Mouse (Mus musculus): ENCODE results near the gene Ino80b. TPM values are rescaled to one million over a fixed set of nuclear protein-coding genes. Genes with fewer than 3 reads are reported as not detected.

Ino80b gene
- polyA plus RNA-seq, 1 experiment from 2014 or later = 17.6 TPM

GRCm38 (mm10) chr6:83101688-83102556 lies 23.3 kb downstream of the Ino80b start:
- Histone ChIP-seq H3K27me3 (peaks cover 3% of the 10 kb centered on the region; the same call in 1 of the 2 replicates), H3K36me3 (peaks cover 9% of the 10 kb centered on the region; the same call in 1 of the 2 replicates), H3K4me1 (replicated peaks) (peaks cover 23% of the 10 kb centered on the region), H3K9me3 (no peaks in the 10 kb centered on the region), H3K27ac (peak overlapping the region; percentile 80), H3K4me2 (peak overlapping the region; percentile 99), H3K9ac (replicated peaks) (peak overlapping the region; percentile 79), H3K4me3 (replicated peaks) (peak overlapping the region; percentile 78)
- ATAC-seq (ENCODE audit: insufficient number of reproducible peaks, insufficient read depth, low FRiP score, low TSS enrichment, low read depth) = peak; percentile 62
- WGBS = under 1% methylated on average over 74 of the region's 74 CpGs

GRCm38 (mm10) chr6:83101316-83101687 lies 23.9 kb downstream of the Ino80b start, which contains the start of the genes Ccdc142 and Gm42688:
TSS of gene Ccdc142 (plus strand) at chr6:83101601.
TSS of gene Gm42688 (plus strand) at chr6:83101617.
- ATAC-seq (ENCODE audit: insufficient number of reproducible peaks, insufficient read depth, low FRiP score, low TSS enrichment, low read depth) = peak; percentile 84
- peak within 1 kb of the TSS; percentile 78 for H3K4me3 ChIP-seq (replicated peaks)
- H3K4me2 ChIP-seq = peak within 1 kb of the TSS; percentile 99
- under 1% methylated on average over 25 of the region's 25 CpGs for WGBS
- H3K9ac ChIP-seq (replicated peaks) = peak within 1 kb of the TSS; percentile 79
- H3K27me3 ChIP-seq = peaks cover 3% of the 10 kb centered on the region; the same call in 1 of the 2 replicates
- H3K9me3 ChIP-seq = no peaks in the 10 kb centered on the region
- H3K36me3 ChIP-seq = peaks cover 9% of the 10 kb centered on the region; the same call in 1 of the 2 replicates
- peak within 1 kb of the TSS; percentile 80 for H3K27ac ChIP-seq
- peaks cover 23% of the 10 kb centered on the region for H3K4me1 ChIP-seq (replicated peaks)

- H3K9me3 ChIP-seq = peaks cover 5% of the 10 kb centered on the region; the same call in 1 of the 2 replicates
- peaks cover 5% of the 10 kb centered on the region; the same call in 1 of the 2 replicates for H3K27me3 ChIP-seq
- no peak overlapping the region for H3K27ac ChIP-seq
- peaks cover 21% of the 10 kb centered on the region for H3K4me1 ChIP-seq (replicated peaks)
- H3K36me3 ChIP-seq = no peaks in the 10 kb centered on the region
- WGBS = 47% methylated on average over 2 of the region's 2 CpGs
- no peak overlapping the region for H3K4me3 ChIP-seq (replicated peaks)
- H3K4me2 ChIP-seq = no peak overlapping the region
- no peak overlapping the region for H3K9ac ChIP-seq (replicated peaks)
- ATAC-seq (ENCODE audit: insufficient number of reproducible peaks, insufficient read depth, low FRiP score, low TSS enrichment, low read depth) = no peak
Measured at GRCm38 (mm10) chr6:83098411-83098810, 26.8 kb downstream of the Ino80b start.

- Histone ChIP-seq H3K4me2 (no peak overlapping the region), H3K4me3 (replicated peaks) (no peak overlapping the region), H3K27me3 (0 out of 2 replicates have a peak, but pooled peaks cover 4% of the 10 kb centered on the region), H3K9me3 (peaks cover 5% of the 10 kb centered on the region; the same call in 1 of the 2 replicates), H3K9ac (replicated peaks) (no peak overlapping the region), H3K27ac (no peak overlapping the region), H3K4me1 (replicated peaks) (0 out of 2 replicates have a peak, but pooled peaks cover 4% of the 10 kb centered on the region), H3K36me3 (no peaks in the 10 kb centered on the region)
- WGBS = 45% methylated on average over 6 of the region's 6 CpGs
- ATAC-seq (ENCODE audit: insufficient number of reproducible peaks, insufficient read depth, low FRiP score, low TSS enrichment, low read depth) = no peak
Measured at GRCm38 (mm10) chr6:83095968-83096367, 29.3 kb downstream of the Ino80b start.

- Histone ChIP-seq H3K27ac (no peak overlapping the region), H3K36me3 (no peaks in the 10 kb centered on the region), H3K9ac (replicated peaks) (no peak overlapping the region), H3K9me3 (peaks cover 5% of the 10 kb centered on the region; the same call in 1 of the 2 replicates), H3K4me2 (no peak overlapping the region), H3K4me1 (replicated peaks) (peaks cover 3% of the 10 kb centered on the region), H3K27me3 (peaks cover 31% of the 10 kb centered on the region), H3K4me3 (replicated peaks) (no peak overlapping the region)
- 38% methylated on average over 6 of the region's 6 CpGs for WGBS
- no peak for ATAC-seq (ENCODE audit: insufficient number of reproducible peaks, insufficient read depth, low FRiP score, low TSS enrichment, low read depth)
Measured at GRCm38 (mm10) chr6:83092416-83093127, 32.7 kb downstream of the Ino80b start.

- H3K4me1 ChIP-seq (replicated peaks) = peaks cover 46% of the 10 kb centered on the region
- H3K36me3 ChIP-seq = no peaks in the 10 kb centered on the region; the same call in 1 of the 2 replicates
- H3K4me3 ChIP-seq (replicated peaks) = peak overlapping the region; percentile 32
- H3K9ac ChIP-seq (replicated peaks) = 0 out of 2 replicates have a peak overlapping the region, but pooled peaks have one; percentile 23
- H3K27me3 ChIP-seq = peaks cover 74% of the 10 kb centered on the region
- WGBS = 8% methylated on average over 9 of the region's 9 CpGs
- no peak overlapping the region for H3K27ac ChIP-seq
- no peak for ATAC-seq (ENCODE audit: insufficient number of reproducible peaks, insufficient read depth, low FRiP score, low TSS enrichment, low read depth)
- no peaks in the 10 kb centered on the region for H3K9me3 ChIP-seq
- H3K4me2 ChIP-seq = peak overlapping the region; percentile 60
Measured at GRCm38 (mm10) chr6:83087926-83088260, 37.3 kb downstream of the Ino80b start.

GRCm38 (mm10) chr6:83087205-83087925 lies 37.9 kb downstream of the Ino80b start:
- peaks cover 79% of the 10 kb centered on the region for H3K27me3 ChIP-seq
- H3K9me3 ChIP-seq = no peaks in the 10 kb centered on the region
- peaks cover 52% of the 10 kb centered on the region for H3K4me1 ChIP-seq (replicated peaks)
- no peak for ATAC-seq (ENCODE audit: insufficient number of reproducible peaks, insufficient read depth, low FRiP score, low TSS enrichment, low read depth)
- H3K4me2 ChIP-seq = peak overlapping the region; percentile 60
- H3K27ac ChIP-seq = no peak overlapping the region
- WGBS = 2% methylated on average over 47 of the region's 47 CpGs
- peaks cover 4% of the 10 kb centered on the region; the same call in 1 of the 2 replicates for H3K36me3 ChIP-seq
- 0 out of 2 replicates have a peak overlapping the region, but pooled peaks have one; percentile 24 for H3K9ac ChIP-seq (replicated peaks)
- peak overlapping the region; percentile 32 for H3K4me3 ChIP-seq (replicated peaks)

GRCm38 (mm10) chr6:83086121-83087035 lies 38.9 kb downstream of the Ino80b start, which contains the start of gene Lbx2:
TSS of gene Lbx2 (plus strand) at chr6:83086367.
- H3K9ac ChIP-seq (replicated peaks) = peak within 1 kb of the TSS; percentile 24
- peaks cover 82% of the 10 kb centered on the region for H3K27me3 ChIP-seq
- peaks cover 14% of the 10 kb centered on the region for H3K36me3 ChIP-seq
- peak within 1 kb of the TSS; percentile 60 for H3K4me2 ChIP-seq
- 1% methylated on average over 35 of the region's 42 CpGs for WGBS
- H3K9me3 ChIP-seq = no peaks in the 10 kb centered on the region
- no peak within 1 kb of the TSS for H3K27ac ChIP-seq
- peak within 1 kb of the TSS; percentile 32 for H3K4me3 ChIP-seq (replicated peaks)
- ATAC-seq (ENCODE audit: insufficient number of reproducible peaks, insufficient read depth, low FRiP score, low TSS enrichment, low read depth) = no peak
- peaks cover 52% of the 10 kb centered on the region for H3K4me1 ChIP-seq (replicated peaks)

GRCm38 (mm10) chr6:83084477-83084876 lies 40.8 kb downstream of the Ino80b start:
- Histone ChIP-seq H3K4me3 (replicated peaks) (no peak overlapping the region), H3K4me1 (replicated peaks) (peaks cover 54% of the 10 kb centered on the region), H3K9ac (replicated peaks) (no peak overlapping the region), H3K4me2 (no peak overlapping the region), H3K9me3 (no peaks in the 10 kb centered on the region), H3K27ac (no peak overlapping the region), H3K27me3 (peaks cover 72% of the 10 kb centered on the region), H3K36me3 (peaks cover 30% of the 10 kb centered on the region)
- no peak for ATAC-seq (ENCODE audit: insufficient number of reproducible peaks, insufficient read depth, low FRiP score, low TSS enrichment, low read depth)
- WGBS = 5% methylated on average over 6 of the region's 6 CpGs

- peaks cover 64% of the 10 kb centered on the region for H3K27me3 ChIP-seq
- no peak overlapping the region for H3K27ac ChIP-seq
- no peak overlapping the region for H3K4me3 ChIP-seq (replicated peaks)
- 17% methylated on average over 5 of the region's 5 CpGs for WGBS
- H3K4me2 ChIP-seq = no peak overlapping the region
- H3K9ac ChIP-seq (replicated peaks) = 0 out of 2 replicates have a peak overlapping the region, but pooled peaks have one; percentile 14
- no peak for ATAC-seq (ENCODE audit: insufficient number of reproducible peaks, insufficient read depth, low FRiP score, low TSS enrichment, low read depth)
- H3K36me3 ChIP-seq = peaks cover 30% of the 10 kb centered on the region
- no peaks in the 10 kb centered on the region for H3K9me3 ChIP-seq
- peaks cover 62% of the 10 kb centered on the region for H3K4me1 ChIP-seq (replicated peaks)
Measured at GRCm38 (mm10) chr6:83083497-83083896, 41.7 kb downstream of the Ino80b start.

Data from limb, embryonic 12.5 days (tissue).